Mouse (Mus musculus): ENCODE data around the gene Slc12a7. TPM values are rescaled to one million over a fixed set of nuclear protein-coding genes. Genes with fewer than 3 reads are reported as not detected.
"Not testable (repeated sequence)": the region's sequence is repeated elsewhere in the genome, so short reads cannot be mapped to it uniquely, and the experiment has no call there.

Slc12a7 gene
- polyA plus RNA-seq, 1 experiment from 2014 or later = 9.2 TPM

GRCm38 (mm10) chr13:73700554-73700953 lies 32.3 kb upstream of the Slc12a7 start:
- H3K4me1 ChIP-seq (replicated peaks) = no peaks in the 10 kb centered on the region; the same call in 1 of the 2 replicates
- no peaks in the 10 kb centered on the region for H3K27me3 ChIP-seq
- ATAC-seq (ENCODE audit: insufficient read depth) = no peak
- H3K27ac ChIP-seq (replicated peaks) = no peak overlapping the region
- WGBS (ENCODE audit: insufficient replicate concordance) = 62% methylated on average over 12 of the region's 12 CpGs
- H3K9me3 ChIP-seq (replicated peaks) = no peaks in the 10 kb centered on the region
- H3K9ac ChIP-seq = no peak overlapping the region
- no peaks in the 10 kb centered on the region for H3K36me3 ChIP-seq (replicated peaks)
- no peak overlapping the region for H3K4me2 ChIP-seq
- no peak overlapping the region for H3K4me3 ChIP-seq (replicated peaks)

DNA sequence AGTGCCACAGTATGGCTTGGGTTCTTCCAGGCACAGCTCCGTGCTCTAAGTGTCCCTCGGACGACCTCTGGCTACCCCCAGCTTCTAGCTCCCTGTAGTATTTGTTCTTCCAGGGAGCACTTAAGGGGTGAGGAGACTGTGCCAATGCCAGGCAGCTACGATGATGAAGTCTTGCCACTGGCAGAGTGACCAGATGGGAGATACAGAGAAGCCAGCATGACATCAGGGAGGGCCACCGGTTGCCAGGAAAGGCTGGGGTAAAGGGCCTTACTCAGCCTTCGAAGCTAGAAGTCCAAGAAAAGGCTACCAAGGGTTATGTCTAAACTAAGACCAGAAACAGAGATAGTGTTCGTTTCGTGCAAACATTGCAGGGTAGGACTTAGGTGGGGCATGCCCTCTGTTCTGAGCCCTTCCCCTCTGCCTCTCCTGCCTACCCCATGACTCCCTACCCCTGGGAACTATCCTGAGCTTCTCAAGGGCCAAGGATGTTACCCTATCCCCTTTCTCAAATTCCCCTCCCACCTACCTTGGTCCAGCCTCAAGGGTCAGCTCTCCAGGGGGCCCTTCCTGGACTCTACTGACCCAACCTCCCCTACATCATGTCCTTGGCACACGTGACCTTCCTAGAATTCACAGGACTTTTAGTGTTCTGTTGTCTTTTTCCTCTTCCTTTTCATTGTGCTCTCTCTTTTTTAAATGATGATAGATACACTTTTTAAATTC lies 31.6 kb upstream of the Slc12a7 start:
- Histone ChIP-seq H3K9me3 (replicated peaks) (no peaks in the 10 kb centered on the region), H3K4me2 (no peak overlapping the region), H3K4me1 (replicated peaks) (no peaks in the 10 kb centered on the region; the same call in 1 of the 2 replicates), H3K4me3 (replicated peaks) (no peak overlapping the region), H3K36me3 (replicated peaks) (no peaks in the 10 kb centered on the region), H3K27me3 (no peaks in the 10 kb centered on the region), H3K27ac (replicated peaks) (no peak overlapping the region), H3K9ac (no peak overlapping the region)
- 60% methylated on average over 9 of the region's 9 CpGs for WGBS (ENCODE audit: insufficient replicate concordance)
- ATAC-seq (ENCODE audit: insufficient read depth) = no peak

DNA sequence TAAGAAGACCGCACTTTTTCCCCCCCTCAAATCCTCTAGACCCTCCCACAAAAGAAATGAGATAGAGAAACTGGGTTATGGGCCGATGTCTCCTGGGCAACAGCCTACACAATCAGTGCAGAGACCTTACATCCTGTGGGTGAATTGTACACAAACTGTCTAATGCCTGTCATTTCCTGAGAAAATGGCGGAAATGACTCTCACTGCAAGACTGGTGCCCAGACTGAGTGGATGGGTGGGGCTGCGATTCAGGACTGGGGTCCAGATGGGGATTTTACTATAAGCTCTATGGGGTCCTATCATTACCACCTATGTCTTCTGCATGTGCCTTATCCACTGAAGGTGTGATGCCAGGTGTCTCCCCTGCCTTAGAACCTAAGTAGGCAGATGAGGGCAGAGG lies 30.1 kb upstream of the Slc12a7 start:
- Histone ChIP-seq H3K27ac (replicated peaks) (no peak overlapping the region), H3K4me1 (replicated peaks) (no peaks in the 10 kb centered on the region), H3K9me3 (replicated peaks) (no peaks in the 10 kb centered on the region), H3K4me2 (no peak overlapping the region), H3K9ac (no peak overlapping the region), H3K4me3 (replicated peaks) (no peak overlapping the region), H3K36me3 (replicated peaks) (no peaks in the 10 kb centered on the region), H3K27me3 (no peaks in the 10 kb centered on the region)
- no peak for ATAC-seq (ENCODE audit: insufficient read depth)
- WGBS (ENCODE audit: insufficient replicate concordance) = 41% methylated on average over 4 of the region's 4 CpGs

- not testable (repeated sequence) for H3K9ac ChIP-seq; H3K4me3 ChIP-seq (replicated peaks); H3K27me3 ChIP-seq; H3K4me2 ChIP-seq; H3K27ac ChIP-seq (replicated peaks); H3K4me1 ChIP-seq (replicated peaks); H3K9me3 ChIP-seq (replicated peaks); ATAC-seq (ENCODE audit: insufficient read depth); H3K36me3 ChIP-seq (replicated peaks)
- WGBS (ENCODE audit: insufficient replicate concordance) = 26% methylated on average over 4 of the region's 4 CpGs
Measured at GRCm38 (mm10) chr13:73703486-73703885, 29.4 kb upstream of the Slc12a7 start.

DNA sequence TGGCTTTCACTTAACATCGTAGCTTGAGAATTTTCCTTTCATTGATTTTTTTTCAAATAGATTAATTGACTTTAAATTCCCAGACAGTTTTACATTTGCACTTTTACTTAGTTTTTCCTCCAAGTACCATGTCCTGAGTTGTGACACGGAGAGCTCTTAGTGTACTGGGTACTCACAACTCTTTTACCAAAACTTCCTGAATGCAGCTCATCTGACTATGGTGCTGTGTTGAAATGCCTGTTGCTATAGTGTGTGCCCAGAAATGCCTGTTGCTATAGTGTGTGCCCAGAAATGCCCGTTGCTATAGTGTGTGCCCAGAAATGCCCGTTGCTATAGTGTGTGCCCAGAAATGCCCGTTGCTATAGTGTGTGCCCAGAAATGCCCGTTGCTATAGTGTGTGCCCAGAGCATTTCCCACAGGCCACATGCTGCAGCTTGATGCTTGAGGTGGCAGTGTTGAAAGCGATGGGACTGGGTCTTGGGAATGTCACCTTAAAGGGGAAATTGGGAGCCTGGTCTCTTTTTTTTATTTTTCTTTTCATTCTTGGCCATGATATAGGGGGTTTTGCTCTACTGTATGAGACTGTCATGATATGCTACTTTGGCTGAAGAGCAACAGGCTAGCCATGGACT lies 28.1 kb upstream of the Slc12a7 start, which contains the start of gene Slc6a19:
Slc6a19 (minus strand) TSS at position 172 of the 632 bp plus-strand sequence.
- ATAC-seq (ENCODE audit: insufficient read depth) = no peak

DNA sequence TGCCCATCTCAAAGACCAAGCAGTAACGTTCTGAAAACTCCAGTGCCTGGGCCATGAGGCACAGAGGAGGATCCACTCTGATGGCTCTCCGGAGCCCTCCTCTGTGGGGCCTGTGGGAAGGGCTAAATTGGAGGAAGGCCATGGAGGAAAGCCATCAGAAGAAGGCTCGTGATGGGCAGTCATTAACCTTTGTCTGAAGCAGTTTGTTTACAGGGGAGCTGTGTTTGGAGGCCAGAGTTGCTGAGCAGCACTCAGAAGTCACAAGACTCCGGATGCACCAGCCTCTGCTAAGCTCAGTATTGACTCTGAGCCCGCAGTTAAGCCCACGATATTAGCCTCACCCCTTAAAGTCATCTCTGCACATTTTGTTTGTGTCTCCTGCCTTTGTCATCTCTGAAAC lies 23.4 kb upstream of the Slc12a7 start:
- H3K4me3 ChIP-seq (replicated peaks) = no peak overlapping the region
- H3K9me3 ChIP-seq (replicated peaks) = no peaks in the 10 kb centered on the region
- no peaks in the 10 kb centered on the region for H3K36me3 ChIP-seq (replicated peaks)
- ATAC-seq (ENCODE audit: insufficient read depth) = no peak
- H3K4me2 ChIP-seq = no peak overlapping the region
- no peak overlapping the region for H3K27ac ChIP-seq (replicated peaks)
- no peak overlapping the region for H3K9ac ChIP-seq
- 42% methylated on average over 6 of the region's 6 CpGs for WGBS (ENCODE audit: insufficient replicate concordance)
- no peaks in the 10 kb centered on the region for H3K27me3 ChIP-seq
- H3K4me1 ChIP-seq (replicated peaks) = 0 out of 2 replicates have a peak, but pooled peaks cover 4% of the 10 kb centered on the region

More for the DNA sequence above, 28.1 kb upstream of the Slc12a7 start, which contains the start of gene Slc6a19:
- H3K9me3 ChIP-seq (replicated peaks) = no peaks in the 10 kb centered on the region
- H3K27me3 ChIP-seq = no peaks in the 10 kb centered on the region
- no peak within 1 kb of the TSS for H3K4me2 ChIP-seq
- no peak within 1 kb of the TSS for H3K27ac ChIP-seq (replicated peaks)
- H3K36me3 ChIP-seq (replicated peaks) = no peaks in the 10 kb centered on the region
- H3K9ac ChIP-seq = no peak within 1 kb of the TSS
- 70% methylated on average over 7 of the region's 7 CpGs for WGBS (ENCODE audit: insufficient replicate concordance)
- H3K4me3 ChIP-seq (replicated peaks) = no peak within 1 kb of the TSS
- H3K4me1 ChIP-seq (replicated peaks) = no peaks in the 10 kb centered on the region

DNA sequence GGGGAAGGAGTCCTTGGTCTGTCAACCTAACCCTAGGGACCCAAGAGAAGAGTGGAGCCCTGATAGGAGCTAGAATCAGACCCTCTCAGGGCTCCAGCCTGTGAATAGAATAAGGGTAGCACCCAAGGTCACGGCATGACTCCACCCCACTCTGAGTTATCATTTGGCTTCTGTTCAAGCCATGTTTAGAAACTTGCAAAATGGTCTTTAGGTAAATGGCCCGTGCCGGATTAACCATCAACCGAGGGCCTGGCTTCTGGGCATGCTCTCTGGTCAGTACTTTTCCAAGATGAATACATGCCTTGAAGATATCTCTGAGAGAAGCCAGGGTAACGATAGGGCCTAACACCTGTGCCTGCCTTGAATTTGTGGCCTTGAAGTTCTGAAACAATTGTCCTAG lies 21.7 kb upstream of the Slc12a7 start:
- Histone ChIP-seq H3K36me3 (replicated peaks) (no peaks in the 10 kb centered on the region), H3K27me3 (no peaks in the 10 kb centered on the region), H3K9me3 (replicated peaks) (no peaks in the 10 kb centered on the region), H3K4me3 (replicated peaks) (no peak overlapping the region), H3K4me2 (no peak overlapping the region), H3K4me1 (replicated peaks) (0 out of 2 replicates have a peak, but pooled peaks cover 4% of the 10 kb centered on the region), H3K27ac (replicated peaks) (no peak overlapping the region), H3K9ac (no peak overlapping the region)
- WGBS (ENCODE audit: insufficient replicate concordance) = 64% methylated on average over 5 of the region's 5 CpGs
- no peak for ATAC-seq (ENCODE audit: insufficient read depth)

DNA sequence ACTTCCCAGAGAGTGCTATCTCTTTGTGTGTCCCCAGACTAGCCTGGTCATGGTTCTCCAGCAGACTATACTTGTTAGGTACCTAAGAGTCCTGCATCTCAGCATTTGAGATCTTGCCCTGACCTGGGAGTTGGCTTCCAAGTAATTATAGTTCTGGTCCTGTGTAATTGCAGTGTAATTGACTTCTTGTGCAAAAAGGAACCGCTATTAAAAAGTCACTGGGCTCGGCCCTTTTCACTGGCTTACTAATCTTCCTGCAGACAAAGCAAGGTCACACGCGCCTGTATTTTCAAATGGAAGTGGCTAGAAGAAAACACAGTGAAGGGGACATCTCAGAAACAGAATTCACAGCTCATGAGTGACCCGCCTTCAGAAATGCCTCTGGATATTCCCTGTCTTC lies 21.1 kb upstream of the Slc12a7 start:
- WGBS (ENCODE audit: insufficient replicate concordance) = 65% methylated on average over 5 of the region's 5 CpGs
- no peak overlapping the region for H3K4me3 ChIP-seq (replicated peaks)
- H3K9ac ChIP-seq = no peak overlapping the region
- 0 out of 2 replicates have a peak, but pooled peaks cover 4% of the 10 kb centered on the region for H3K4me1 ChIP-seq (replicated peaks)
- H3K9me3 ChIP-seq (replicated peaks) = no peaks in the 10 kb centered on the region
- no peaks in the 10 kb centered on the region for H3K36me3 ChIP-seq (replicated peaks)
- no peak overlapping the region for H3K27ac ChIP-seq (replicated peaks)
- ATAC-seq (ENCODE audit: insufficient read depth) = no peak
- H3K4me2 ChIP-seq = no peak overlapping the region
- H3K27me3 ChIP-seq = no peaks in the 10 kb centered on the region

DNA sequence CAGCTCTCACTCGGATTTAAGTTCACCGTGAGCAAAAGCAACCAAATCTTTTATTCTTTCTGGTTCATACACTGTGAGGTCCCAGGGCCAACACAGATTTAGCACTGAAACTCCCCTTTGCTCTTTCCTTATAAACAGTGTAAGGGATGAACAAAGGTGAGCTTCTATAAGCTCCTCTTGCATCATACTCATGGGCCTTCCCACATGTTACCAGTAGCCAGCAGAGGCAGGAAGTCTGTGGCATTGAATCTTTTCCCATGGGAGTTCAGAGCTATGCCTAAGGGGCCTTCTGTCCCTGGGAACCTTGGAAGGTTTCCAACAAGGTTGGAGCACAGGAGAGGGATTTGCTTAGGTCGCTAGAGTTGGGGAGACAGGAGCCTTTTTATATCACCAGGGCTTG lies 20.7 kb upstream of the Slc12a7 start:
- no peak overlapping the region for H3K4me3 ChIP-seq (replicated peaks)
- no peak overlapping the region for H3K9ac ChIP-seq
- H3K36me3 ChIP-seq (replicated peaks) = no peaks in the 10 kb centered on the region
- no peak for ATAC-seq (ENCODE audit: insufficient read depth)
- H3K27ac ChIP-seq (replicated peaks) = no peak overlapping the region
- H3K4me1 ChIP-seq (replicated peaks) = 0 out of 2 replicates have a peak, but pooled peaks cover 4% of the 10 kb centered on the region
- H3K4me2 ChIP-seq = no peak overlapping the region
- 57% methylated on average over 3 of the region's 3 CpGs for WGBS (ENCODE audit: insufficient replicate concordance)
- no peaks in the 10 kb centered on the region for H3K27me3 ChIP-seq
- no peaks in the 10 kb centered on the region for H3K9me3 ChIP-seq (replicated peaks)

- Histone ChIP-seq H3K9me3 (replicated peaks) (no peaks in the 10 kb centered on the region), H3K4me3 (replicated peaks) (no peak overlapping the region), H3K27me3 (no peaks in the 10 kb centered on the region), H3K4me1 (replicated peaks) (0 out of 2 replicates have a peak, but pooled peaks cover 4% of the 10 kb centered on the region), H3K36me3 (replicated peaks) (no peaks in the 10 kb centered on the region), H3K27ac (replicated peaks) (no peak overlapping the region), H3K9ac (no peak overlapping the region), H3K4me2 (no peak overlapping the region)
- 44% methylated on average over 4 of the region's 4 CpGs for WGBS (ENCODE audit: insufficient replicate concordance)
- no peak for ATAC-seq (ENCODE audit: insufficient read depth)
Measured at GRCm38 (mm10) chr13:73713204-73713603, 19.7 kb upstream of the Slc12a7 start.

- H3K4me2 ChIP-seq = no peak overlapping the region
- H3K4me3 ChIP-seq (replicated peaks) = no peak overlapping the region
- no peaks in the 10 kb centered on the region for H3K27me3 ChIP-seq
- no peak for ATAC-seq (ENCODE audit: insufficient read depth)
- no peaks in the 10 kb centered on the region for H3K36me3 ChIP-seq (replicated peaks)
- H3K9ac ChIP-seq = no peak overlapping the region
- H3K4me1 ChIP-seq (replicated peaks) = 0 out of 2 replicates have a peak, but pooled peaks cover 4% of the 10 kb centered on the region
- 40% methylated on average over 2 of the region's 2 CpGs for WGBS (ENCODE audit: insufficient replicate concordance)
- H3K27ac ChIP-seq (replicated peaks) = no peak overlapping the region
- H3K9me3 ChIP-seq (replicated peaks) = no peaks in the 10 kb centered on the region
Measured at GRCm38 (mm10) chr13:73714020-73714419, 18.9 kb upstream of the Slc12a7 start.

Measured in liver, embryonic 15.5 days (tissue).